Mouse (Mus musculus): ENCODE data around the gene Rinl. TPM values are rescaled to one million over a fixed set of nuclear protein-coding genes. Genes with fewer than 3 reads are reported as not detected.

Rinl gene
- total and polyA plus RNA-seq, 3 experiments = 46.1 to 65.5 (median 60.6) TPM

- H3K9me3 ChIP-seq (replicated peaks; ENCODE audit: low read length) = no peaks in the 10 kb centered on the region
- H3K79me2 ChIP-seq (replicated peaks; ENCODE audit: control insufficient read depth, extremely low read depth, insufficient read depth, poor library complexity, severe bottlenecking) = peaks cover 14% of the 10 kb centered on the region
- no peak for DNase-seq (ENCODE audit: extremely low read depth)
- H3K4me1 ChIP-seq (ENCODE audit: control insufficient read depth in 1 of 2, insufficient read depth in 2 of 2) = peaks cover 8 to 31% of the 10 kb centered on the region in 2 experiments
- peaks cover 7 to 9% of the 10 kb centered on the region in 2 experiments for H3K36me3 ChIP-seq (replicated peaks in 1 of 2; ENCODE audit: control insufficient read depth in 1 of 2, insufficient read depth in 1 of 2, low read length in 1 of 2)
- in situ Hi-C loops (cut with MboI; ENCODE audit: low pct_ligation_motif_present, low pct_unique_long_range_greater_than_20kb, low sequenced_read_pairs) (no loop called here), dilution Hi-C loops (cut with MboI; ENCODE audit: extremely low pct_ligation_motif_present, extremely low pct_unique_long_range_greater_than_20kb, low sequenced_read_pairs) (no loop called here)
- H3K27me3 ChIP-seq (replicated peaks) = no peaks in the 10 kb centered on the region
- peak overlapping the region; percentile 70 for H3K4me2 ChIP-seq (ENCODE audit: insufficient read depth, low read depth, poor library complexity, severe bottlenecking)
- H3K4me3 ChIP-seq (replicated peaks in 1 of 3; ENCODE audit: low read depth in 2 of 3, low read length in 2 of 3, poor library complexity in 1 of 3) = peak overlapping the region; percentile 63 to 90 (median 74)
- H3K27ac ChIP-seq (ENCODE audit: insufficient read depth, low read depth) = peak overlapping the region; percentile 89
- peak overlapping the region; percentile 96 for H3K9ac ChIP-seq (ENCODE audit: insufficient read depth, low read depth)
- TF ChIP-seq ELF1 (IDR thresholded peaks at IDR 0.05; ENCODE audit: low read depth, low read length) (no peak), IRF4 (IDR thresholded peaks at IDR 0.05; ENCODE audit: low read depth, low read length) (no peak), SMC3 (IDR thresholded peaks at IDR 0.05; ENCODE audit: low read depth, low read length) (no peak), UBTF (IDR thresholded peaks at IDR 0.05; ENCODE audit: low read depth, low read length) (no peak), JUND (conservative IDR thresholded peaks at IDR 0.05; ENCODE audit: low read depth, low read length) (0 out of 2 replicates have a peak, but pooled peaks have one; percentile 21), USF2 (conservative IDR thresholded peaks at IDR 0.05; ENCODE audit: low read depth, low read length) (no peak)
Observed at GRCm38 (mm10) chr7:28807641-28808220, 19.0 kb downstream of the Rinl start.

- Histone ChIP-seq H3K79me2 (replicated peaks; ENCODE audit: control insufficient read depth, extremely low read depth, insufficient read depth, poor library complexity, severe bottlenecking) (peaks cover 21% of the 10 kb centered on the region), H3K27me3 (replicated peaks) (no peaks in the 10 kb centered on the region), H3K4me3 (replicated peaks in 1 of 3; ENCODE audit: low read depth in 2 of 3, low read length in 2 of 3, poor library complexity in 1 of 3) (peak within 1 kb of the TSS; percentile 63 to 90 (median 74)), H3K4me2 (ENCODE audit: insufficient read depth, low read depth, poor library complexity, severe bottlenecking) (peak within 1 kb of the TSS; percentile 70), H3K4me1 (ENCODE audit: control insufficient read depth in 1 of 2, insufficient read depth in 2 of 2) (peaks cover 5 to 31% of the 10 kb centered on the region in 2 experiments), H3K9ac (ENCODE audit: insufficient read depth, low read depth) (peak within 1 kb of the TSS; percentile 96), H3K27ac (ENCODE audit: insufficient read depth, low read depth) (peak within 1 kb of the TSS; percentile 89), H3K9me3 (replicated peaks; ENCODE audit: low read length) (no peaks in the 10 kb centered on the region), H3K36me3 (replicated peaks in 1 of 2; ENCODE audit: control insufficient read depth in 1 of 2, insufficient read depth in 1 of 2, low read length in 1 of 2) (peaks cover 14 to 16% of the 10 kb centered on the region in 2 experiments)
- DNase-seq (ENCODE audit: extremely low read depth) = peak; percentile 79
- dilution Hi-C loops (cut with MboI; ENCODE audit: extremely low pct_ligation_motif_present, extremely low pct_unique_long_range_greater_than_20kb, low sequenced_read_pairs) = no loop called here
- in situ Hi-C loops (cut with MboI; ENCODE audit: low pct_ligation_motif_present, low pct_unique_long_range_greater_than_20kb, low sequenced_read_pairs) = no loop called here
- TF ChIP-seq PAX5 (IDR thresholded peaks at IDR 0.05; ENCODE audit: low read length) (no peak), GABPA (IDR thresholded peaks at IDR 0.05; ENCODE audit: insufficient replicate concordance, low read depth, low read length) (no peak), E2F4 (IDR thresholded peaks at IDR 0.05; ENCODE audit: insufficient replicate concordance, low read depth, low read length) (no peak), RAD21 (IDR thresholded peaks at IDR 0.05; ENCODE audit: low read depth, low read length) (no peak), MAFK (IDR thresholded peaks at IDR 0.05; ENCODE audit: insufficient replicate concordance, low read length) (no peak), USF2 (conservative IDR thresholded peaks at IDR 0.05; ENCODE audit: low read depth, low read length) (no peak), CHD2 (IDR thresholded peaks at IDR 0.05; ENCODE audit: low read length) (peak; percentile 44; the same call in 1 of the 2 replicates), MAX (IDR thresholded peaks at IDR 0.05; ENCODE audit: low read length) (peak; percentile 61; the same call in 1 of the 2 replicates), SIN3A (IDR thresholded peaks at IDR 0.05; ENCODE audit: low read length) (peak; percentile 54), MAZ (IDR thresholded peaks at IDR 0.05; ENCODE audit: low read depth, low read length) (no peak), NRF1 (IDR thresholded peaks at IDR 0.05; ENCODE audit: low read depth, low read length) (peak; percentile 33; the same call in 1 of the 2 replicates), MXI1 (IDR thresholded peaks at IDR 0.05; ENCODE audit: low read depth, low read length) (peak; percentile 15; the same call in 1 of the 2 replicates), ZMIZ1 (IDR thresholded peaks at IDR 0.05; ENCODE audit: low read depth, low read length) (peak; percentile 47; the same call in 1 of the 2 replicates), EP300 (IDR thresholded peaks at IDR 0.05; ENCODE audit: low read length) (peak; percentile 71), BHLHE40 (IDR thresholded peaks at IDR 0.05; ENCODE audit: low read depth, low read length) (peak; percentile 85), IRF4 (IDR thresholded peaks at IDR 0.05; ENCODE audit: low read depth, low read length) (peak; percentile 73), JUND (conservative IDR thresholded peaks at IDR 0.05; ENCODE audit: low read depth, low read length) (peak; percentile 4; the same call in 1 of the 2 replicates), NELFE (IDR thresholded peaks at IDR 0.05; ENCODE audit: low read depth, low read length) (peak; percentile 61; the same call in 1 of the 2 replicates), MYC (IDR thresholded peaks at IDR 0.05; ENCODE audit: low read depth, low read length) (0 out of 2 replicates have a peak, but pooled peaks have one; percentile 53), UBTF (IDR thresholded peaks at IDR 0.05; ENCODE audit: low read depth, low read length) (peak; percentile 15; the same call in 1 of the 2 replicates), MEF2A (IDR thresholded peaks at IDR 0.05; ENCODE audit: borderline replicate concordance, low read depth, low read length) (peak; percentile 49), CTCF (conservative IDR thresholded peaks at IDR 0.05 in 1 of 2, IDR thresholded peaks at IDR 0.05 in 1 of 2; ENCODE audit: low read depth in 2 of 2, low read length in 2 of 2) (no peak), TCF12 (IDR thresholded peaks at IDR 0.05; ENCODE audit: low read depth, low read length) (peak; percentile 80; the same call in 1 of the 2 replicates), HCFC1 (IDR thresholded peaks at IDR 0.05; ENCODE audit: low read depth, low read length) (no peak), TBP (conservative IDR thresholded peaks at IDR 0.05; ENCODE audit: low read depth, low read length) (peak; percentile 79; the same call in 1 of the 2 replicates), ELF1 (IDR thresholded peaks at IDR 0.05; ENCODE audit: low read depth, low read length) (no peak), POLR2A (IDR thresholded peaks at IDR 0.05; ENCODE audit: low read depth, low read length) (peak; percentile 68), USF1 (IDR thresholded peaks at IDR 0.05; ENCODE audit: low read depth, low read length) (no peak), SMC3 (IDR thresholded peaks at IDR 0.05; ENCODE audit: low read depth, low read length) (no peak)
Observed at GRCm38 (mm10) chr7:28808221-28808941, 19.6 kb downstream of the Rinl start, which contains the start of gene Hnrnpl. Hnrnpl (plus strand) TSS chr7:28808541.
